Mouse (Mus musculus) gastrocnemius, adult 8-10 months (tissue): ENCODE data around the gene Cacna1c. TPM values are rescaled to one million over a fixed set of nuclear protein-coding genes. Genes with fewer than 3 reads are reported as not detected.
"Not testable (repeated sequence)": the region's sequence is repeated elsewhere in the genome, so short reads cannot be mapped to it uniquely, and the experiment has no call there.

ENCODE experiments used
- DNase-seq, 2 experiments: peaks; one replicate each; pipeline ENCODE4 v3.0.0; 2022; ENCODE audit warnings: low spot score in 2 of 2
- total RNA-seq, 4 experiments: library from RNA; stranded (reverse); gene quantifications; 2 replicates each; pipeline ENCODE4 v1.2.4; 2022

Cacna1c gene
- total RNA-seq, 4 experiments from 2014 or later: 0.61 to 1.3 (median 0.90) TPM

DNA sequence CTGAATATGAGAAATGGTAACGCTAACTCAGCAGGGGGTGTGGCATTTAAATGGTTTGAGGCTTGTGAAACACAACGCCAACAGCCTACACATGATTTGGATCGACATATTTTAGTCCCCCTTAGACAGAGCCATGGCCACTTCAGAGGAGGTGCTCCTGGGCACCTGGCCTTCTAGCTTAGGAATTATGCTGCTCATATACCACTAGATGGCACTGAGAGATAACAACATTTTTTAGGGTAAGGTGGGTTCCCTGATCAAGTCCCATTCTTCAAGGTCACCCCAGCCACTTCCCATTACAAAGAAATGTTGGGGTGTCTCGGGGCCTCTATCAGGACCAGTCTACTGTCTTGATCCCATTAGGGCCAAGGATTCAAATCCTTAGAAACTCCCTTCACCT lies 570.0 kb downstream of the Cacna1c start:
- DNase-seq: no peak

DNA sequence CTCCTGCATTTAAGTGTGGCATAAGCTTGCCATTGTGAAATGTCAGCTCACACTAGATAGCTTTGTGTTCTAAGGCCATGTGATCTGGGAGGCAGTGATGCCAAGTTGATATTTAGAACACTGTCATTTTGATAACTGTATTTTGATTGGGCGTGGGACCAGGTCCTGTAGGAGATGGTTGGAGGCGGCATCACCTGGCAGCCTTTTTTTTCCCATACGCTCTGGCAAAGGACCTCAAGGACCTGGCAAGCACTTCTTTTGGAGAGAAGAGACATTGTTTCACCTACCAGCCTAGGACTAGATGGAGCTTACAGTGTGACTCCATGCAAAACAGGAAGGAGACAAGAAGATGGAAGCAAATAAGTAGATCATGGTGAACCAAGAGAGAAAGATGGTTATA lies 572.6 kb downstream of the Cacna1c start:
- DNase-seq: no peak

DNA sequence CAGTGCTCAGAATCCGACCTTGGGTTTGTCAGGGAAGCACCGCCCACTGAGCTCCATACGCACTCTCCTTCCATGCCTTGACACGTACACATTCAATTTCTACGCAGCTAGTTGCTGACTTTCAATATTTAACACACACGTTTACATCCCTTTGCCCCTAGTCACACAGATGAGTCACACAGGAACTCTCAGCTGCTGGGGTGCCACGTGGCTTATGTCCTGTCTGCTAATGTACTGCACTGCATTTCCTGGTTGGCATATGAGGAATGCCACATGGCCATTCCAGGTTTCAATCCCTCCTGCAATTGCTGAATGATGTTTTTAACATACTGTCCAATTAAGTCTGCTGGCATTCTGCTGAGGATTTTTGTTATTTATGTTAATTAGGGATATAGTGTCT lies 574.4 kb downstream of the Cacna1c start:
- no peak for DNase-seq

DNA sequence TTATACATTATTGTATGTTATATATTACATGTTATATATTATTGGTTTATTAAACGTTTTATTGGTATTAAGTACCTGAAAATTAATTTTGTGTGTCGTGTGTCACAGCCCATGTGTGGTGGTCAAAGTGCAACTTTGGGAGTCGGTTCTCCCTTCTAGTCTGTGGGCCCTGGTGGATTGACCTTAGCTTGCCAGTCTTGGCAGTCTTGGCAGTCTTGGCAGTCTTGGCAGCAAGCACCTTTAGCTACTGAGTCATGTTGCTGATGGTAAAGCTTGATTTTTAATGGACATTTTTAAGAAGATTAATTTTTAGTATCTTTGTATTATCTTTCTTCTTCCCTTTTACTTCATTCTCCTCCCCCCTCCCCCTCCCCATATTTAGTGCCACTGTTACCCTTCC lies 574.8 kb downstream of the Cacna1c start:
- DNase-seq: no peak

DNA sequence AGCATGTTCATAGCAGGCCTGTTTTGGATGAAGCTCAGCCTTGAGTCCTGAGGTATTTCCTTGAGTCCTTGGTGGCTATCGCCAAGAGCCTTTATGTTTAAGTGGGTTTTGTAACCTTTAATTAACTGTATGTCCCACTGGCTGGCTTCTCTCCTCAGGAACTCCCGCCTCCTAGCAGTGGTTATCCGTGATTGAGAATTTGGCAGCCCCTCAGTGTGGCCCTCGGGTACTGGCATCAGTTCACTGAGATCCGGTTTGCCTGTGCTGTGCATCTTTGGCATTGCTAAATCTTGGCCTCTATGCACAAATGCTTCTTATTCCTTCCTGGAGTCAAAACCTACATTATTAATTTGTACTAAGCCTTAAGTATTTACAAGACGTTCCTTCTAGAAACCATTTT lies 587.3 kb downstream of the Cacna1c start:
- no peak for DNase-seq

DNA sequence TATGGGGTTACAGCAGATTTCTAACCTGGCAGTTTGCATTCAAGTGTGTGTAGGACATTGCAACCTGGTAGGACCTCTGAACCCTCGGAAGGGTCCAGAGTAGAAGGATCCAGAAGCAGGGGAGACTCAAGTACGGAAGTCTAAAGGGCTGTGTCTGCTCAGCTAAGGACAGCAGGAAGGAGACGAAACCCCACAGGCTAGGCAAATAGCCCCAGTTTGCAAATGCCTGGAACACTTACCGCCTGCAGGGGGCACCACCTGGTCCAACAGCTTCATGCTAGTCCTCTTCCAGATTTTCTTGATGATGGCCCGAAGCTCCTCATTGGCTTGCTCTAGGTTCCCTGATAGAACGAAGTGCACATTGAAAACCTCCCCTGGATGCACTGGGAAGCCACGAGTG lies 590.2 kb downstream of the Cacna1c start:
- no peak for DNase-seq

DNA sequence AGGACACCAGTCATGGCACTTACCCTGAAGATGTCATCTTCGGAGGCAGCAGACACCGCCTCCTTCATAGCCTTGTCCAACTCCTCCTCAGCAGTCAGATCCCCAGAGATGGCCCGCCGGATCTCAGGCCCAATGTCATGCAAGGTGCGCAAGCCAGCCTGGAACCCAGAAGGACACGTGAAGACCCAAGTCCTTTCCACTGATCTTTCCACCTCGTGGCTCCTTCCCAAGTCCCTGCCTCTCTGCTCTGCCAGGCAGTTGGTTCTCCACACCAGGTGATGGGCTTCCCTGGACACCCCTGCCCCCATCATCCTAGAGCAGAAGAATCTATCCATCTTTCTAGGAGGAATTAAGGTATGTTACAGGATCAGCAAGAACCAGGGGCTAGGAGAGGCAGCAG lies 592.4 kb downstream of the Cacna1c start:
- no peak for DNase-seq

DNA sequence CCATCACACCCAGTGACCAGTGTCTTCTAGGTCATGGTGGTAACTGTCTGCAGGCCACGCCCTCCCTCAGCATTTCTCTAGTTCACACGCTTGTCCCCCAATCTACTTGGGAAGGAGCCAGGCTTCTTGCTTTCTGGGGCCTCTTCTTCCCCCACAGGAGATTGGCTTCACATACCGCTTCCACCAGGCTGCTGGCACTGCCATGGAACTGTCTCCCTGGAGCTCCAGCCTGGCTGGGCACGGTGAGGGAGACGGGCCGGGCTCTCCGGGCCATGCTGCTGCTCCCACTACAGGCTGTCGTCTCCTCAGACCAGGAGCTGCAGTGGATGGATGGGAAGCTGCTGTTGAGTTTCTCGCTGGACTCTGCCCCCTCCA lies 600.5 kb downstream of the Cacna1c start:
- DNase-seq: no peak

DNA sequence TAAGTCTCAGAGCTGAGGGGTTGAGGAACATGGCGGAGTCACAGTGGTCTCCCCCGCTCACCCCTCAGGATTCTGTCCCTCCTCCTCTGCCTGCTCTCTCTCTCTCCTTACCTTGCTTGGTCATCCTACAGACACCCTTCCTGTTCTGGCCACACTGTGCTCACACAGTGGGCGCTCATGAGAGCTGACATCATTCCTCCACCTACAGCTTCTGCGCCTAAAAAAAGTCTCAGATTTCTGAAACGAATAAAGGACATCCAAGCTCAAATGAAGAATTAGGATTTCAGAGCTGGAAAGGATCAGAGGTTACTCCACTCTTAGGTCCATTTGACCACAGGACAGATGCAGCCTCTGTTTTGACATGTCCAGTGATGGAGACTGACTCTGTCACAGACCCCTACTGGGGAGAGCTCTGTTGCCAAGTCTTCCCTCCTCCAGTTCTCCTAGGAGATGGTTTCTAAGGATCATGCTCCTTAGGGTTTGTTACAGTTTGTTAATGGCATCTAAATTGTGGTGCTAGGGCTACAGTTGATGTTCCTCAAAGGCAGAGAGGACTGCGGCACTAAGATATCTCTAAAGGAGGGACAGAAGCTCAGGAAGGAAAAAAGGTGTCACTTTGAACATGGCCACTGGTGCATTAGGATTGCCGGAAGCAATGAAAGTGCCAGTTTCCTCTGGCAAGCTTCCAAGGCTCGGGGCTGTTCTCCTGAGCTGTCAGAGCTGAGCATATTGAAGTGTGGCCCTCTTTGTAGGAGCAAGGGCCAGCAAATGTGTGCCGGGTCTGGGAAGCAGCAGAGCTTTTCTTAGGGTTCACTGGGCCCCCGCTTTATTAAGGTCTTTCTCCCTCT lies 601.2 kb downstream of the Cacna1c start:
- no peak for DNase-seq

DNA sequence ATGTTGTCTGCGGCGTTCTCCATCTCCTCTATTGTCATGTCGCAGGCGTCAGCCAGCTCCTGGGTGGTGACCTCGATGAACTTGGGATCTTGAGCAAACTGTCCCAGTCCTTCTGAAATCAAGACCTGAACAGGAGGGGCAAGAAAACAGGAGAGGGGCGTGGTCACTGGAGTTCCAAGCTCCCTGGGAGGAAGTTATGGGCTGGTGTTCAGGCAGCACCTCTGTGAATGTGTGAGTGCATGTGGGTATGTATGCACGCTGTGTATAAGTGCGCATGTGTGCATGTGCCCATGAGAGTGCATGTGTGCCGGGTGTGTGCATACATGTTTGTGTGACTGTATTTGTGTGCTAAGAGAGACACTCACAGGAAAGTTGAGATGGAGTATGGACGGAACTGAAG lies 602.1 kb downstream of the Cacna1c start:
- no peak for DNase-seq

DNA sequence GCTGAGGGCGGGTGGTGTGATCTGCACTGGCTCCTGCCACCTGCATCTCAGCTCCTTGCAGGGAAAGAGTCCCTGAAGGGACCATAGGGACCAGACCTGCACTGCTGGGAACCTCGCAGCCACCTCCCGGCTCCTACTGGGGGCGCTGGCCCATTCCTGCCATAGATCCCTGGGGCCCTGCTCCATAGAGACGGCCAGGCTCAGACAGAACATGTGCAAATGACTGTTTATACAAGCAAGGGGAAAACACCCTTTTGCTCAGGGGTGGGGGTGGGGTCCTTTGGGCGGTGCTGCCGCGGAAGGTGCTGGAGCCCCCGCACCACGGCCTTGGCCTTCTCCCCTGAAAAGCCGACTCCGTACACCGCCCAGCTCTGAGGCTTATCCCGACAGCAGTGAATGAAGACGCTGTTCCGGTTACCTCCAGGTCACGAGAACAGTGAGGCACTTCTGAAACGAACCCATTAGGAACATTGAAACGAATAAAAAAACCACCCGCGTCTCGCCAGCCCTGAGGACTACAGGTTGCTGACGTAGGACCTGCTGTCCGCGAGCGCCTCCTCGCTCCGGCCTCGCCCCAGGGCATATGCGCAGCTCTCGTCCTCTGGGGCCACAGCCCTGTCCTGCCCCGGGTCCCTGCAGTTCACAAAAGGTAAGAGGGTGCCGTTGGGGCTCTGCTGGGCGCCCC lies 602.7 kb downstream of the Cacna1c start:
- no peak for DNase-seq

DNA sequence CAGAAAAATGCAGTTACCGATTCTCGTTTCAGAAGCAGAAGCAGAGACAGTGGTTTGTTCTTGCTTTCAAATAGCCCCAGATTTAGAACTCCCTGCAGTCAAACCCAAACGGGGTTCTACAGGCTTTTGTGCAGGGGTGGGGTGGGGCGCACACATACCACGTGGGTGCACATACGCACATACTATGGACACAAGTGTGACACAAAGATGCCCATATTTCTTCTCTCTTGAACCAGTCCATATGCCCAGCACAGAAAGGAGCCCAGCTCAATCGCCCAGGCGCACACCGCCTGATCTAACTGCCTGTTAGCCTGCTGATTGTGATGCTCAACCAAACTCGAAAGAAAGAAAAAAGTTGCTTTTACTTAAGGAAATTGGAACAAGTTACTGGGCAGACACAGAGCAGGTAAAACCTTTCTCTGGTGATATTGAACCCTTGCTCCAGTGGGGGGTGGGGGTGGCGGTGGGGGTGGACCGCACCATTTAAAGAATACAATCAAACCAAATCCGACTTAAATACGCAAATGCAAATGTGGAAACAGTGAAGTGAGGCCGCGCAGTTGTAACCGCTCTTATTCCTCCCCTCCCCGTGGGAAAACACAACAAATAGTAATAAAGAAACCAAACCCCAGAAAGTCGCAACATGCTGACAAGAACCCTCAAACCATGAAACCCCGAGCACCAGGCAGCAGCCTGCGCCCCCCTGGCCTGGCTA lies 603.4 kb downstream of the Cacna1c start:
- DNase-seq: no peak

DNA sequence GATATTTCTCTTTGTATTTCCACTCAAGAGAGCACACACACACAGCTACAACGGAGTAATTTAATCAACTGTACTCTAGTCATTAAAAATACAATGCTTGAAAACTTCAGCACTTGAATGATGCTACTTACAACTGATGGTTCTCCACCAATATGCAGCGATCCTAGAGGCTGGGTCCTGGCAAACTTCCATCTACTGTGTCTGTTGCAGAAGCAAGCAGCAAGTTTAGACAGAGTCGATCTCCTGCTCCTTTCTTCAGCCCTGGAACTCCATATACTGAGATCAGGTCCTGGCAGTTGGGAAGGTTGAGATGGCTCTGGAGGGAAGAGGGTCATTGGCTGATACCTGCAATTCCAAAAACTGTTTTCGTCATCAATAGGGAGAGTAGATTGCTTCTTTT lies 617.5 kb downstream of the Cacna1c start:
- DNase-seq: not testable (repeated sequence)

DNA sequence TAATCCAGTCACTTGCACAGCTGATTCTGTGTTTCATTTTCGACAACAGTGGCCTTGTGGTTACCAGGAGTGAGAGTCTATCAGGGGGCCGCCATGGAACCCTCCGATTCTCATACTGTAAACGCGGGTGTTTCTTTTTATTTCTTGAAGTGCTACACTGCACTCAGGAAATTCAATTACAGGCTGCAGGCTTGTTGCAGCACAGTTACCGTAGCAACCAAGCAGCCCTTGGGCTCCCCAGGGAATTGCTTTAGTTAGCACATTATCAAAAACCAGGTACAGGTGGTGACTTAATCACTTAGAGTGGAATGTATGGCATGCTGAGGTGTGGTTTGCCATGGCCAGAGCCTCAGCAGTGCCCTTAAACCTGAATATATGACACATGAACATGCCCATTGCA lies 621.9 kb downstream of the Cacna1c start:
- no peak for DNase-seq

DNA sequence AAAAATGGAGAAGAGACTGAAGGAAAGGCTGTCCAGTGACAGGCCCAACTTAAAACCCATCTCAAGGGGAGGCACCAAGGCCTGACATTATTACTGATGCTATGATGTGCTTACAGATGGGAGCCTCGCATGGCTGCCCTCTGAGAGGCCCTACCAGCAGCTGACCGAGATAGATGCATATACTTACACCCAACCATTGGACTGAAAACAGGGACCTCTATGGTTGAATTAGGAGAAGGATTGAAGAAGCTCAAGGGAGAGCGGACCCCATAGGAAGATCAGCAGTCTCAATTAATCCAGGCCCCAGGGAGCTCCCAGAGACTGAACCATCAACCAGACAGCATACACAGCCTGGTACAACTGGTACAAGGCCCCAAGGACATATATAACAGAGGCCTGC lies 628.4 kb downstream of the Cacna1c start:
- DNase-seq: no peak

DNA sequence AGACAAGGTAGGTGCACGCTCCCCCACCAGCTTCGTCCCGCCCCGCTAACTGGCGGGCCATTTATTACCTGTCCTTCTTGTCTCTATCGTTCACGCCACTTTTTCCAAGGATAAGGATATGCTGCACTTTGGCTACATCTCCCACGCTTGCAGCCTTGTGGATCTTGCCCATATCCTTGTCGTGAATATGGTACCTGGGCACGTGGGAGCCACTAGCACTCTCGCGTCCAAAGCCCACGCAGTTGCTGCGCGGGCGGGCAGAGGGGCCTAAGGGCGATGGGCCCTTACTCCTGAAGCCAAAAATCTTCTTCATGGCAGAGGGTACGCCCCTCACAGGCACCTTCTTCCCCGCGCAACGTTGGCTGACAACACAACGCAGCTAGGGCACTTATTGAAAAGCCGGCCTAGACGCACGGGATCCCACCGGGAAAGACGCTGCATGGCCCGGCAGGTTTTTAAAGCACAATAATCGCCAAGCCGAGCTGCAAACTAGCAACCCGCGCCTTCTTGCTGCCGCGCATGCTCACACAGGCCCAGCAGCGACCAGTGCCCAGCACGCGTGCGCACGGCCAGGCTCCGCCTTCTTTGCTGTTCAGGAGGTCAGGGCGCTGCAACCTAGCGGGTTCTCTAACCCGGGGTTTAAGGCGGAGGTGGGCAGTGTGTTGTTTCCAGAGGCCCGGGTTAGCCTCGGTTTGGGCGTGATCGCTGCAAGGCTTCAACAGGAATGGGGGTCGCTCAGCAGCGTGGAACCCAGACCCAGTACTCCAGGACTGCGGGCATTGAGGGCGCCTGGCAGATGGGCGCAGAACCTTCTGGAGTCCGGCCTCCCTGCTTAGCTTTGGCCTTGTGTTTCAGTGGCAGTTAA lies 634.2 kb downstream of the Cacna1c start, which contains the start of gene Ankrd26:
Gene Ankrd26, minus strand, starts transcription at position 482 of the 865 bp plus-strand sequence.
- peak; percentile 84 to 88 for DNase-seq

DNA sequence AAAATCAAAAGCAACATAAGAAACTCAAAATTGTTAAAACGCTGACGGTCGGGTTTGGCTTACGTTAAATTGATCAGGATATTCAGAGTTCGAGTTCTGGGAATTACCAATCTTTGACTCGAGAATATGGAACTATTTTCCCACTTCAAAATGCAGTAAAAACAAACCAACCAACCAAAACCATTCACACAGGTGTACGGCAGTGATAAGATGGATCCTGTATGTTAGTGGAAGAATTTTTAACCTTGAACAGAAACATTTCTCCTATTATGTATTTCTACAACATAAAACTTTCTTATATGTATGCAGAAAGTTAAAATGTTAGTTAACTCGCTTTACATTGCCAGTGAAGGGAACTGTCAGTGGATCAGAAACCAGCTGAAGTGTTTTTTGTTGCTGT lies 635.0 kb downstream of the Cacna1c start:
- no peak for DNase-seq

DNA sequence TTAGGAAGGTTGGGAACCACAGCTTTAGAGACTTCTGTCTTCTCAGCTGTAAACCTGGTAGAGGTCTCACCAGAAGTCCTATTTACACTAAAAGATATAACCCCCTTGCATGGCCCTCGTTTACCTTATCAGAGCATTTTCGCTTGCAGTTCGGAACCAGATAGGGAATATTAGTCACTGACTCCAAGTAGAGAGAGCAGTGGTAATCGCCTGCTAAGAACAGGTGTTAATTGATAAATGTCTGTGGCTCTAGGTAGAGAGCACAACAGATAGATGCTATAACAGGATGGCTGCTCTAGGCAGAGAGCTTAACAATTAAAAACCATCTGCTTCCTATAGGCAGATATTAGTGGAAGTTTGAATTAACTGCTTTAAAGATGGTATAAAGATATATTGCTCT lies 657.6 kb downstream of the Cacna1c start:
- DNase-seq: no peak
